17 mouse cellular contexts compared by ENCODE assay signal in genomic region chr11:106073774-106074173, GRCm38 (mm10). TPM values are rescaled to one million over a fixed set of nuclear protein-coding genes. Genes with fewer than 3 reads are reported as not detected.
A peak's percentile ranks its signal among the peaks of the same experiment; 100 is the strongest.
DNase-seq lines count a peak whose midpoint lies in the region; ATAC-seq and TF ChIP-seq lines count a peak whose summit lies in the region.
"Had no signal": no experiment of that assay in that cellular context is flagged by ENCODE, and none has a peak within 500 bp of the region (broad histone marks: within the 10 kb centered on the region; RNA-seq: fewer than 3 reads in every experiment).

No protein-coding gene starts in this region.

- no peaks in the 10 kb centered on the region for H3K27me3 ChIP-seq in MEL (ENCODE audit: control insufficient read depth in 1 of 2, insufficient read depth in 2 of 2, low read length in 2 of 2)
- H3K27me3 ChIP-seq: embryonic facial prominence, embryonic 12.5 days had no signal

- H3K4me1 ChIP-seq in MEL (ENCODE audit: control insufficient read depth in 1 of 2, insufficient read depth in 2 of 2, low read length in 2 of 2): peaks cover 2 to 3% of the 10 kb centered on the region in 2 experiments; a peak in 2 of 4 replicates
- H3K4me1 ChIP-seq: embryonic facial prominence, embryonic 10.5 days; embryonic facial prominence, embryonic 12.5 days had no signal

- peaks cover 0 to 8% of the 10 kb centered on the region in 2 experiments; a peak in 2 of 4 replicates for H3K36me3 ChIP-seq in MEL (ENCODE audit: control insufficient read depth in 1 of 2, insufficient read depth in 2 of 2, low read length in 2 of 2)

- DNase-seq in MEL (ENCODE audit: low read depth, low spot score): peak; percentile 51
- DNase-seq in c-Kit-positive CD71-positive TER-119-positive erythroid progenitor cells, embryonic 14.5 days (ENCODE audit: low spot score): no peak
- no peak for DNase-seq in spleen, postnatal 10 days (ENCODE audit: low spot score in 2 of 2)
- DNase-seq: adrenal gland, adult 2 months; adrenal gland, postnatal 10 days; adrenal gland, postnatal 25 days; cerebellum, adult 11-12 months; cerebellum, adult 2 months; cerebellum, adult 9-10 months; cerebellum, postnatal 10 days; cerebellum, postnatal 25 days had no signal

- H3K79me2 ChIP-seq in MEL (ENCODE audit: control insufficient read depth, insufficient read depth, low read length, poor library complexity): no peaks in the 10 kb centered on the region

- H3K9ac ChIP-seq in MEL (ENCODE audit: control insufficient read depth, low read depth, low read length, poor library complexity, severe bottlenecking): no peak overlapping the region
- H3K9ac ChIP-seq: embryonic facial prominence, embryonic 12.5 days had no signal

- TF ChIP-seq EP300 in MEL (IDR thresholded peaks at IDR 0.05; ENCODE audit: low read depth in 1 of 2, low read length in 2 of 2): peak in 1 of 2 experiments; percentile 43; a peak in 1 of 4 replicates

- no peak for TF ChIP-seq CTCF in MEL (IDR thresholded peaks at IDR 0.05 in 2 of 3, conservative IDR thresholded peaks at IDR 0.05 in 1 of 3; ENCODE audit: control insufficient read depth in 1 of 3, insufficient read depth in 1 of 3, low read depth in 2 of 3, low read length in 3 of 3, poor library complexity in 1 of 3, severe bottlenecking in 1 of 3)

- H3K27ac ChIP-seq in MEL (ENCODE audit: control insufficient read depth, low read depth, low read length): no peak overlapping the region
- H3K27ac ChIP-seq: embryonic facial prominence, embryonic 10.5 days; embryonic facial prominence, embryonic 12.5 days had no signal

- no peak overlapping the region for H3K4me3 ChIP-seq in MEL (ENCODE audit: control insufficient read depth in 1 of 2, insufficient read depth in 1 of 2, low read depth in 2 of 2, low read length in 2 of 2)
- H3K4me3 ChIP-seq: embryonic facial prominence, embryonic 10.5 days; embryonic facial prominence, embryonic 12.5 days had no signal

- H3K9me3 ChIP-seq in MEL (replicated peaks; ENCODE audit: insufficient read depth, low read length): no peaks in the 10 kb centered on the region
- H3K9me3 ChIP-seq: embryonic facial prominence, embryonic 10.5 days; embryonic facial prominence, embryonic 12.5 days had no signal

- peak; percentile 60 for ATAC-seq in granulocyte monocyte progenitor cell, adult 5-6 weeks (replicated peaks; ENCODE audit: poor library complexity, severe bottlenecking)
- 0 out of 2 replicates have a peak, but pooled peaks have one; percentile 25 for ATAC-seq in monocyte, adult 5-6 weeks (replicated peaks; ENCODE audit: insufficient number of reproducible peaks, low FRiP score, low TSS enrichment, poor library complexity, severe bottlenecking)
- ATAC-seq: forebrain, embryonic 14.5 days; forebrain, embryonic 16.5 days had no signal

- TF ChIP-seq POLR2A in MEL (IDR thresholded peaks at IDR 0.05; ENCODE audit: control insufficient read depth in 1 of 2, insufficient read depth in 1 of 2, low read depth in 1 of 2, low read length in 2 of 2, poor library complexity in 1 of 2): no peak

- TF ChIP-seq RAD21 in MEL (IDR thresholded peaks at IDR 0.05; ENCODE audit: low read depth, low read length): no peak

TF ChIP-seq in MEL, 35 proteins besides CTCF, POLR2A, EP300 and RAD21:
- TF ChIP-seq GATA1 (IDR thresholded peaks at IDR 0.05; ENCODE audit: low read depth, low read length): peak; percentile 52; the same call in 1 of the 2 replicates
- TF ChIP-seq RCOR1 (IDR thresholded peaks at IDR 0.05; ENCODE audit: low read depth, low read length): peak; percentile 81; the same call in 1 of the 2 replicates
- peak; percentile 34; the same call in 1 of the 2 replicates for TF ChIP-seq ETS1 (IDR thresholded peaks at IDR 0.05; ENCODE audit: low read depth, low read length)
- no peak; the same call in 1 of the 2 replicates for TF ChIP-seq TCF12 (IDR thresholded peaks at IDR 0.05; ENCODE audit: low read depth, low read length)
- TF ChIP-seq MYB (IDR thresholded peaks at IDR 0.05; ENCODE audit: low read depth, low read length): no peak

RNA-seq across cellular contexts. Expression of gene Taco1, which starts 7.9 kb away (rescaled TPM):
- 33.3 and 35.0 TPM in 2 replicates for total RNA-seq in MEL (2012; rRNA removed)
- 10 to 100 TPM in 1 of 2 experiments, not detected in 1; 33.1 TPM for polyA plus RNA-seq in MEL (2012; ENCODE audit: insufficient read depth in 1 of 2, insufficient read length in 2 of 2, low read depth in 1 of 2, low replicate concordance in 2 of 2, missing spikeins in 1 of 2)
- 6.9 and 8.9 TPM in 2 replicates for total RNA-seq in granulocyte monocyte progenitor cell, adult 5-6 weeks (2014; fragmentation: Nextera tagmentation)
- total RNA-seq in granulocyte monocyte progenitor cell, adult 5-6 weeks (2017): 11.1 and 19.2 TPM in 2 replicates
- 9.0 to 12.7 TPM (median 10.2 TPM) in 3 replicates for total RNA-seq in monocyte, adult 5-6 weeks (2017)

RNA-seq across cellular contexts. Expression of gene Map3k3, which starts 10.6 kb away (rescaled TPM):
- 10.5 and 14.6 TPM in 2 replicates for total RNA-seq in MEL (2012; rRNA removed)
- 10 to 100 TPM in 1 of 2 experiments, not detected in 1; 14.3 TPM for polyA plus RNA-seq in MEL (2012; ENCODE audit: insufficient read depth in 1 of 2, insufficient read length in 2 of 2, low read depth in 1 of 2, low replicate concordance in 2 of 2, missing spikeins in 1 of 2)
- 30.4 and 32.1 TPM in 2 replicates for total RNA-seq in granulocyte monocyte progenitor cell, adult 5-6 weeks (2014; fragmentation: Nextera tagmentation)
- 29.1 and 29.2 TPM in 2 replicates for total RNA-seq in granulocyte monocyte progenitor cell, adult 5-6 weeks (2017)
- total RNA-seq in monocyte, adult 5-6 weeks (2017): 105 to 136 TPM (median 123 TPM) in 3 replicates

RNA-seq across cellular contexts. Expression of gene Dcaf7, which starts 37.1 kb away (rescaled TPM):
- 77.4 and 86.9 TPM in 2 replicates for total RNA-seq in MEL (2012; rRNA removed)
- polyA plus RNA-seq in MEL (2012; ENCODE audit: insufficient read depth in 1 of 2, insufficient read length in 2 of 2, low read depth in 1 of 2, low replicate concordance in 2 of 2, missing spikeins in 1 of 2): 10 to 100 TPM; 65.5 to 88.2 TPM
- 54.6 and 55.2 TPM in 2 replicates for total RNA-seq in granulocyte monocyte progenitor cell, adult 5-6 weeks (2014; fragmentation: Nextera tagmentation)
- 49.8 and 49.9 TPM in 2 replicates for total RNA-seq in granulocyte monocyte progenitor cell, adult 5-6 weeks (2017)
- total RNA-seq in monocyte, adult 5-6 weeks (2017): 35.3 to 62.0 TPM (median 35.7 TPM) in 3 replicates
